Mouse (Mus musculus) gastrocnemius, postnatal 10 days (tissue): ENCODE data around the gene Mdm4. TPM values are rescaled to one million over a fixed set of nuclear protein-coding genes. Genes with fewer than 3 reads are reported as not detected.
"Not testable (repeated sequence)": the region's sequence is repeated elsewhere in the genome, so short reads cannot be mapped to it uniquely, and the experiment has no call there.

ENCODE experiments used
- DNase-seq: peaks from one replicate; pipeline ENCODE4 v3.0.0; 2021; ENCODE audit warnings: mixed read lengths
- total RNA-seq, 2 experiments: library from RNA; stranded (reverse); gene quantifications; 2 replicates each; pipeline ENCODE4 v1.2.3; 2021

Gene Mdm4
- total RNA-seq, 2 experiments from 2014 or later = 35.8 to 48.4 TPM

DNA sequence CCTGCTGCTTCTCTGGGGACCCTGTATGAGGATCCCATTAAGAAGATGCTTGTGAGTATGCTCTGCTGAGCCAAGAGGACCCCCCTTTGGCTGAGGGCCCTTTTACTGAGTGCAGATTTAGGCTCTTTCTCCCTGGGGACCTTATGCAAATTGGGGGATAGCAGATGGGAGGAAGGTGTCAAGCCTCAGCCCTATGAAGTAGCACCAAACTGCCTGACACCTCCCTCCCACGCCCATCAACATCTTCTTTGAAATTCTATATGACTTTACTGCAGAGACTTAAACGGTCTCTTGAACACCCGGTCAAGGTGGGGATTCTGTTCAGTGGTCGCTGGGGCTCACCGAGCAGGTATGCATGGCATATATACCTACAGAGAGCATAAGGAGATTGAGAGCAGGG lies 22.7 kb upstream of the Mdm4 start:
- DNase-seq = no peak

DNA sequence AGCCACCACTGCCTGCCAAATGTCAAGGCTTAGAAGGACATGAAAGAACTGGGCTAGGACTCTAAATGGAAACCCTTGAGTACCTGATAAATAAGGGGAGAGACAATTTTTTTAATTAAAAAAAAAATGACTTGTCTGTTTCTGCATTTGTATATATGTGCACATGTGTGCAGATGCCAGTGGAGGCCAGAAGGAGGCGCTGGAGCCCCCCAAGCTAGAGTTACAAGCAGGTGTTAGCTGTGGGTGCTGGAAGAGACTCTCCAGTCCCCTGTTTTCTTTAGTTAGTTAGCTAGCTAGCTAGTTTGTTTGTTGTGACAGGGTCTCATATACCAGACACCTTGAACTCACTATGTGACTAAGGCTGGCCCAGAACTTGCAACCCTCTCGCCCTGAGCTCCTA lies 21.5 kb upstream of the Mdm4 start:
- DNase-seq = no peak

DNA sequence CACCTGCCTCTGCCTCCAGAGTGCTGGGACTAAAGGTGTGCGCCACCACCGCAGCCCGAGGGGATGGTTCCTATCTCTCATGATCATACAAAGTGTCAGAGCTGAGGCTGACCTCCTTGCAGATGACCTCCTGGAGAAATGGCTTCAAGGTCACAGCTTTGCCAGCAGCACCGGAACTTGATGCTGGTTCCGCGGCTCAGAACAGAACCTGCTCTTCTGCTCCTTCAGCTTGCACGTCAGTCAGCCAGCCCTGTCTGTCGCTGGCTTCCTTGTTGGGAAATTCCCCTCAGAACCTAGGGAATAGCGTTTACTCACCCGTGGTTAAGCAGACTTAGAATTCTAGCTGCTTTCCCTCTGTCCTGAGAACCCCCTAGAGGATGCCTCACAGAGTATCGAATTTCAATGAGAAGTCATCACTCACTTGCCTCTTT lies 19.7 kb upstream of the Mdm4 start:
- DNase-seq = no peak

DNA sequence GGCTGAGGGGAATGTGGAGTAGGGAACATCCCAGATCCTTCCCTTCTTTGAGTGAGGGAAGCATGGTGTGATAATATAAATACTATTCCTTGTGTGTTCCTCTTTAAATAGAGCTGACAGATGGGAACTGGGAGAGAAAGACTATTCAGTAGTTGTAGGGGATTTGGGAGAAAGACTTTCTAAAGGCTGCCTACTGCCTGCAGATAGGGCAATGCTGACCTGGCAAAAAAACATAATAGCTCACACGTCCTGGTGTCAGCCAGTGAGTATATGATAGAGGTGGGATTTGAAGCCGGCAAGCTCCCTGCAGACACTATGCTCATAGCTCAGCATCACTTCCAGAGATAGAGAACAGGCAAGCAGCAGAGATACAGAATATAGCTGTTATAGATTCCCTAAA lies 18.3 kb upstream of the Mdm4 start:
- DNase-seq = no peak

DNA sequence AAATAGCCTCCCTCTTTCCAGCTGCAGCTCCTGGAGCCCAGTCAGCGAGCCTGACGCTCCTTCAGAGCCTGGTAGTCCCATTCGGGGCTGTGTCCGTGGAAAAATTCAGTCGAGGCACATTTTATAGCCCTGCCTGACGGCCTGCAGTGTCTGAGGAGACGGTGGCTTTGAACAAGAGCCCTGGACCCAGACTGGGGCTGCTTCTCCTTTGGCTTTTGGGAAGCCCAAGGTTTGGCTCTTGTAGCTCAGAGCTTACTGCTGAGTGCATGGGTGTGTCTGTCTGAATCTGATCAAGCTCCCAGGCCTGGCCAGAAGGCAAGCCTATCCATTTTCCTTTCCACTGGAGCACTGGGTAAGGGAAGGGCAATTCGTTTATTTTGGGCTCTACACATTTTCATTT lies 17.2 kb upstream of the Mdm4 start:
- DNase-seq = no peak

DNA sequence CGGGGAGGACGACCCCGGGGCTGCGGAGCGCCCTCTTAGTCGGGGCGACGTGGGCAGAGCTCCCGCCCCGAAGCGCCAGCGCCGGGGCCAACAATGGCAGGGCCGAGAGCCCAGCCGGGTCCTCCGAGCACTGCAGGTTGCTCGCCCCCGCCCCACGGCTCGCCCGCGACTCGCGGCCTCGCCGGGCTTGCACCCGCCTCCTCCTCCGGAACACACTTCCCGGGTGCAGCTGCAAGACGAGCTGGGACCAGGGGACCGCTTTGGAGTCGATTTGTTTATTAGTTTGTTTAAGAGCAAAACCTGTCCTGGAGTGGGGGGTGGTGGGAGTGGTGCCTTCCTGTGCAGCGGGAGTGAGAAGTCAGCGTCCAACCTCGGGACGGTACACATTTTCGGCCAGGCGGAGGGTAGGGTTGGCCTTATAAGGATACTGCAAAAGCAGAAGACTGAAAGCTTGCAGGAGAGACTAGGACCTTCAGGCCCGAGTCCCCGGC lies 16.1 kb upstream of the Mdm4 start:
- DNase-seq = peak; percentile 49

DNA sequence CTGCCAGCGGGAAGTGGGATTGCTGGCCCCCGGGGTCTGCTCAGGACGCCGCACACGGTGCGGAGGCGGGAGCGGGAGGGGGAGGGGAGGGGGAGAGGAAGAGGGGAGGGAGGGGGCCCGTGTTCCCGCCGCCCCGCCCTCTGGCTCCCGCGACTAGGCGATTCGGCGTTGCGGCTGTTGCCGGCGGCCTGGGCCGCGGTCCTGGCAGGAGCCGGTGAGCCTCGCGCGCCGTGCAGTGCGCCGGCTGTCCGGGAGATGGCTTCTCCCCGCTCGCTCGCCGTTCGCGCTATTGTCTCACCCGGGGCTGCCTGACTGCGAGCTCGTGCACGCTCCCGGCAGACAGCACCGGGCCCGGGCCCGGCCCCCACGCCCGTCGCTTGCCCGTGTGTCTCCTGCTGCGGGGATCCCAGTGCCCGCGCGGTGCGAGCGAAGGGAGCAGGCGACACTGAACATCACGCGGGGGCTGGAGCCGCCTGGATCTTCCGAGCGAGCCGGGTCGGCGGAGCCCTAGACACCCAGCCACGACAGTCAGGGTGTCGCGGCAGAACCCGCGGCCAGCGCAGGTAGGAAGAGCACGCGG lies 15.6 kb upstream of the Mdm4 start:
- peak; percentile 84 for DNase-seq

DNA sequence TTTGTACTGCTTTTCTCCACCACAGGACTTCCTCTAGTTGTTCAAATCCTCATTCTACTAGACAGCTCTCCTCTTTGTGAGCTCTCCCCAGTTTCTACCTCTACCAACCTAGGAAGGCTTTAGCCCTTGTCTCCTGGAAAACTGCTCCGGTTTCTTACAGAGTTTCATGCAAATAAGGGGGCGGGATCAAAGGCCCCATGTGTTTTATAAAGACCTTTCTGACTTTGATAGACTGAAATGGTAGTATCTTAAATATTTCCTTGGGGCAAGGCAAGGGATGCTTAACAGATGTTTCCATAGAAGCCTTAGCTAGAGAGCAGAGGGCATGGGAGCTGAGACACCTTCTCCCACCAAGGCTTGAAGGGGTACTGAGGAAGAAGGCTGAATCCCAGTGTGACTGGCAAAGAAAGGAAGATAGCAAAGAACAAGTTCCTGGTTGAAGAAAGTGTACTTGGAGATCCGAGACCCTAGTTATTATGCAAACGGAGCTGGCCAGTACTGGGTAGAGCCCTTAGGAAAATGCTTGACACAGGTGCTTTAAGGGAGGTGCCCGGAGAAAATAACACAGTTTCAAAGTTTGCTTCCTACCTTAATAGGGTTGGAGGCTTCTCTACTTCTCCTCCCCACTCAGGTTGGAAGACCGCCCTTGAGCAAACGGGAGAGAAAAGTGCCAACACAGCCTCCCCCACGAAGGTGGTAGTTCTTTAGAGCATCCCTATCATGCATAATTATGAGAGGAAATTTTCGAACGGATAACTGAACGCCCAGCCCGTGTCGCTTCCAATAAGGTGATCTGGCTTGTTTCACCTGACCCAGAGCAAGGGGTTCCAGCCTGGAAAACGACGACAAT lies 14.9 kb upstream of the Mdm4 start, which contains the start of gene Pik3c2b:
TSS of gene Pik3c2b (plus strand) at position 657 of the 850 bp plus-strand sequence.
- no peak for DNase-seq

DNA sequence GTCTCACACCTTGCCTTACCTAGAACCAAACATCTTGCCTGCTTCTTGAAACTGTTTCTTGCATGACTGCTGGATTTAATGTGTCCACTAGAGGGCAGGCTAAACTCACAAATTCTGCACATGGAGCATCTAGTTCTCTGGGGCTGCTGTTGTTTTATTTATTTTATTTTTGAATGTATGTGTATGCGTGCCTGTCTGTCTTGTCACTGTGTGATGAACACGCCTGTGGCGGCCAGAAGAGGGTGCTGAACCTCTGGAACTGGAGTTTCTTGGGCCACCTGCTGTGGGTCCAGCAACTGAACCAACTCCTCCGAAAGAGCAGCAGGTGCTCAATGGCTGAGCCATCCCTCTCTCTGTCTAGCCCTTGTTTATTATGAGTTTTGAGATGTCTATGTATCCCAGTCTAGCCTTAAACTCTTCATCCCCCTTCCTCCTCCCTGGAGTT lies 9.2 kb upstream of the Mdm4 start:
- DNase-seq = no peak

DNA sequence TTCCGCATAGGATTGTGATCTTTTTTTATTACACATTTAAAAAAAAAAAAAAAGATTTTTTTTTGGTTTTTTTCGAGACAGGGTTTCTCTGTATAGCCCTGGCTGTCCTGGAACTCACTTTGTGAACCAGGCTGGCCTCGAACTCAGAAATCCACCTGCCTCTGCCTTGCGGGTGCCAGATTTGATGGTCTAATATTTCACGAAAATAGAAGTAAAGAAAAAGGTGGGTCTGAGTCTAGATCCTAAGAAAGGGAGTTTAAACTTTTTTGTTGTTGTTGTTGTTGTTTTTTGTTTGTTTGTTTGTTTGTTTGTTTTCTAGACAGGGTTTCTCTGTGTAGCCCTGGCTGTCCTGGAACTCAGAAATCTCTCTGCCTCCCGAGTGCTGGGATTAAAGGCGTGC lies 4.3 kb upstream of the Mdm4 start:
- not testable (repeated sequence) for DNase-seq

DNA sequence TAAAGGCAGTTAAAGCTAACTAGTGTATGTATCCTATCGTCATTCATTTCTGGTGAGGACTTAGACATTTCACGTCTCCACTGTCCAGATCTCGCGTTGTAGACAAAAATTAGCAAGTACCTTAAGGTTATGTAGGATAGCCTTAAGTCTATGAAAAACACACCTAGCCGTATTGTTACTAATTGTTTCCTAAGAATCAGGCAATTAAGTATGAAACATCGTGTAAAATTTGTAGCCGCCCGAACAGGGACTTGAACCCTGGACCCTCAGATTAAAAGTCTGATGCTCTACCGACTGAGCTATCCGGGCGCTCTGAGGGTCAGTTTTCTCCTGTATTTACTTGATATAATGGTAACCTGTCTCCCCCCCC lies 3.7 kb upstream of the Mdm4 start:
- no peak for DNase-seq

DNA sequence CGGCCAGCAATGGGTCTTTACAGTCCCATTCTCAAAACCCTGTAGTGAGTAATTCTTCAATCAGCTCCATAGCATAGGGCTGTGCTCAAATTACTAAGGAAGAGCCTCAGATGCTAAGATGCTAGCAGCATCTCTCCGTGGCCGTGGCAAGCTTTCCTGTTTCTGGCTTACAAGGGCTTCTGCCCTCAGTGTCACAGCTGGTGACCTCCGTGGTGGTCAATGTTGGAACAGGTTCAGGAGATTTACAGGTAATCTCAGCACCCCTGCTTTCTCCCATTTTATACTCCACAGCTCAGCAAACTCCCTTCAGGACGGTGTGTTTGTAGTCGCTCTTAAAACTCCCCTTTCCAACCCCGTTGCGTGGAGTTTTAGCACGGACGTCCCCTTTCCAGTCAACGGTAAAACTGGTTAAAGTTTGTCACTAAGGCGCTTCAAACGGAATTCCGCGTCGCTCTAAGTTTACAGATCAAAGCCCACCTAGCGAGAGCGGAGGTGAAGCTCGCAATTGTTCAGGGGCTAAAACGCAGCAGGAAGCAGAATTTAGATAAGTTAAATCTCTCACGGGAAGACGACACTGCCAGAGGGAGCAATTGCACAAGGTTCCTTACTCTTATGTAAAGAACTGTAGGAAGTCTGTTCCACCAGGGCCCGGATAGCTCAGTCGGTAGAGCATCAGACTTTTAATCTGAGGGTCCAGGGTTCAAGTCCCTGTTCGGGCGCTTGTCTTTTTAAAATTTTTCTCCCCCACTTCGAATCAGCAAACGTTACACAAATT lies 3.1 kb upstream of the Mdm4 start:
- DNase-seq = no peak

DNA sequence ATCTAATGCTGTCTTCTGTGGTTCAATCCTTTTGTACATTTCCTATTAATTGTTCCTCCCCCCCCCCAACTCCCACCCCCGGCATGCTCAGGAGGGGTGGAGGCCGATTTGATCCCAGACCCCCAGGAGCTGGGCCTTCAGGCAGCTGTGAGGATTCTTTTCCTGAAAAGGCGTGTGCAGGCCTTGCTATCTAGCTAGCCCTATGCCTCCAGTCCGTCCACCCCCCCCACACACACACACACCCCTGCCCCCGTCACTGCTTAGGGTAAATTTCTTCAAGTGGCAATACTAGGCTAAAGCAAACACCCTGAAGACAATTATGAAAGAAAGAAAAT lies 2.6 kb upstream of the Mdm4 start:
- no peak for DNase-seq

DNA sequence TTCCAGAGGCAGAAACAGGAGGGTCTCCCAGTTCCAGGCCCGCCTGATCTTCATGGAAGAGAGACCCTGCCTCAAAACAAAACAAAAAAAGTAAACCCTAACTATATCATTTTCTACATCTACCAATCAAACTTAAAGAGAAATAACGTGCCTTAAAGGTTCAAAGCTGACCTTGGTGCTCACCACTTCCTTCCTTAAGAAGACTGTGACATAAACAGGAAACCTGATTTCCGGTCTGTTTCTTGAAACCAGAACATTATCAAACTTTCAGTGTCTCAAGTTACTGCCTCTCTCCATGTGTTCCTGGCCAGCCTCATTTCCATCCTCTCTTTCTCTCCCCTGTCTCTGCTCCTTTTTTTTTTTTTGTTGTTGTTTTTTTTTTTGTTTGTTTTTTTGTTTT lies 617 bp downstream of the Mdm4 start:
- no peak for DNase-seq

DNA sequence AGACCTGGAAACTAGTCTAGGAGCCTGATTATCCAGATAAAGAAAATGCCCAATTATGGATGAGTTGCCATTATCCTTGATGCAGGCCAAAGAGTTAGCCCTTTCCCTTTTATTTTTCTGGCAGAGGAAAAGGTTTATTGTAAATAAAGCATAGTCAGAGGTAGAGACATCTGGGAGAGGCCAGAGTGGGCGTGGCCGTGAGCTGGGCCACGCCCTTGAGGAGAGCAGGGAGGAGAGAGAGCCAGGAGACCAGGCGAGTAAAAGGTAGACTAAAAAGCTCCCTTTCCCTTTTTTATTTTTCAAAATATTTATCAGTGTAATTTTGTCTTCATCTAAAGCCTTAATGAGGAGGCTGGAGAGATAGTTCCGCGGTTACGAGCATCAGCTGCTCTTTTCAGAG lies 2.4 kb downstream of the Mdm4 start:
- no peak for DNase-seq

DNA sequence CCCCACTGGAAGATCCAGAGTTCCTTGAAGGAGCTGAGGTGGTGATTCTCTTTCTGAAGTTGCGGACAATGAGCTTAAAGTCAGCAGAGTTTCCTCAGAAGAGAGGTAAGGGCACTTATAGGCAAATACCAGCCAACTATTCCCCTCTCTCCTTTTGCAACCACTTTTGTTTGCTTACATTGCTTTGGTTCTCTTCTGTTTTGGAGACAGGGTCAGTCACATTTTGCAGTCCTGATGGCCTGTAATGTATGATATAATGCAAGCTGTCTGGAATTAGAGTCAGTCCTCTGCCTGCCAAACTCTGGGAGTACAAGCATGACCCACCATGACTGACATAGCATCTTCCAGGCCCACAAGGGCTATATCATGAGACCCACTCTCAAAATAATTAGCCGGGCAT lies 3.2 kb downstream of the Mdm4 start:
- DNase-seq = no peak

DNA sequence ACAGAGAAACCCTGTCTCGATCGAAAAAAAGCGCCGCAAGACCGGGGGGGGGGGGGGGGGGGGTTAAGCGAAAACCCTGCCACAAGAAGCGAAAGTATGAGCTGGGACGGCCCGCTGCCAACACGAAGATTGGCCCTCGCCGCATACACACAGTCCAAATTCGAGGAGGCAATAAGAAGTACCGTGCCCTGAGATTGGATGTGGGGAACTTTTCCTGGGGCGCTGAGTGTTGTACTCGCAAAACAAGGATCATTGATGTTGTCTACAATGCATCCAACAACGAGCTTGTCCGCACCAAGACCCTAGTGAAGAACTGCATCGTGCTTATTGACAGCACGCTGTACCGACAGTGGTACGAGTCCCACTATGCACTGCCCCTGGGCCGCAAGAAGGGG lies 4.6 kb downstream of the Mdm4 start:
- DNase-seq = not testable (repeated sequence)

DNA sequence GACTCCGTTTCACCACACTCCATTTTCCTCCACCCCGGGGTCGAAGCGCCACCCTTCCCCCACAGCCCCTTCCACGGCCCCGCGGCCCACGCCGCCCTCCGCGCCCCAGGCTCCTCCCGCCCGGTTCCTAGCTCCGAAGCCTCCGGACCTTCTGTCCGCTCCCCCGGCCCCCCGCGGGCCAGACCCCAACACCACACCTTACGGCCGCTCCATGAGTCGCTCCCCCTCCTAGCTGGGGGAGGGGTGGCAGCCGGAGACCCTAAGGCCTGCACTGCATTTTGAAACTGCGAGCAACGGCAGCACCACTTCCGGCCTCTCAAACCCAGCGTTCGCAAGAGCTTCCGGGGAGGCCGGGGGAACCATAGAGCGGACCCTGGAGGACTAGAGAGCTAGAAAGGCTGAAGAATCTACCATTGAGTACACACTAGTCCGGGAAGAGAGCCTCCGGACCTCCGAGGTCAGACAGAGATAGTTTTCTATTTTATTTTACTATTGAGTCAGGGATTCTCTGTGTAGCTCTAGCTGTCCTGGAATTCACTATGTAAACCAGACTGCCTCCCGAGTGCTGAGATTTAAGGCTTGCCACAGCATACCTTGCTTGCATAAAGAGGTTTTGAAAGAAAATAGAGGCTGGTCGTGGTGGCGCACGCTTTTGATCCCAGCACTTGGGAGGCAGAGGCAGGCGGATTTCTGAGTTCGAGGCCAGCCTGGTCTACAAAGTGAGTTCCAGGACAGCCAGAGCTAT lies 5.1 kb downstream of the Mdm4 start:
- DNase-seq = peak; percentile 74

DNA sequence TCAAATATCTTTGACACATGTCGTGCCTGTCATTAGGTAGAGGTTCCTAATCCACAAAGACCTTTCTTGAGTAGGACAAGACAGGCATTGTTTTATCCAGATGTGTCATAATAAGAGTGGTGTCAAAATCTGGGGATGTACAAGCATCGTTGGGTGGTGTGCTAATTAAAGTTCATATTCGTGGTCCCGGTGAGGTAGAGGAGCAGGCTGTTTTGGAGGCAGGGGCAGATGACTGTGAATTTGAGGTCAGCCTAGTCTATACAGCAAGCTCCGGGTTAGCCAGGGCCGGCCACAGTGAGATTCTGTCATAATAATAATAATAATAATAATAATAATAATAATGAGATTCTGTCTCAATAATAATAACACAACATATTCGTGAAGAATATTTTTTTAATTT lies 5.9 kb downstream of the Mdm4 start:
- DNase-seq = no peak

DNA sequence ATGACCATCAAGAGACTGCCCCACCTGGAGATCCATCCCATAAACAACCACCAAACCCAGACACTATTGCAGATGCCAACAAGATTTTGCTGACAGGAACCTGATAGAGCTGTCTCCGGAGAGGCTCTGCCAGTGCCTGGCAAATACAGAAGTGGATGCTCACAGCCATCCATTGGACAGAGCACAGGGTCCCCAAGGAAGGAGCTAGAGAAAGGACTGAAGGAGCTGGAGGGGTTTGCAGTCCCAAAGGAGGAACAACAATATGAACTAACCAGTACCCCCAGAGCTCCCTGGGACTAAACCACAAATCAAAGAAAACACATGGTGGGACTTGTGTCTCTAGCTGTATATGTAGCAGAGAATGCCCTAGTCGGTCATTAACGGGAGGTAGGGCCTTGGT lies 6.6 kb downstream of the Mdm4 start:
- DNase-seq = not testable (repeated sequence)

DNA sequence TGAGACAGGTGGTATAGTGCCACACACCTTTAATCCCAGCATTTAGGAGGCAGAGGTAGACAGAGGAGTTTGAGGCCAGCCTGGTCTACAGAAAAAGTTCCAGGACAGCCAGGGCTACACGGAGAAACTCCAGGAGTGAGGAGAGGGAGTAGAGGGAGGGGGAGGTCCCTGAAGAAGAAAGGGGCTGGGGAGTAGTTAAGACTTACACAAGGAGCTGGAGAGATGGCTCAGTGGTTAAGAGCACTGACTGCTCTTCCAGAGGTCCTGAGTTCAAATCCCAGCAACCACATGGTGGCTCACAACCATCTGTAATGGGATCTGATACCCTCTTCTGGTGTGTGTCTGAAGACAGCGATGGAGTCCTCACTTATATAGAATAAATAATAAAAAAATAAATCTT lies 8.4 kb downstream of the Mdm4 start:
- DNase-seq = not testable (repeated sequence)

DNA sequence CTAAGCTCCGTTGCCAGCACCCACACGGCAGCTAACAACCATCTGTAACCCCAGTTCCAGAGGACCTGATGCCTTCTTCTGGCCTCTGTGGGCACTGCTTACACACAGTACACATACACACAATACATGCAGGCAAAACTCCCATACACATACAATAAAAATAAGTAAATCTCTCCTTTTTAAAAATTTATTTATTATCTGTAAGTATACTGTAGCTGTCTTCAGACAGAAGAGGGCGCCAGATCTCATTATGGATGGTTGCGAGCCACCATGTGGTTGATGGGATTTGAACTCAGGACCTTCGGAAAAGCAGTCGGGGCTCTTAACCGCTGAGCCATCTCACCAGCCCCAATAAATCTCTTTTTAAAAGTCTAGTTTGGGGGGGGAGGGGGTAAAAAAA lies 9.0 kb downstream of the Mdm4 start:
- DNase-seq = no peak
